Mouse (Mus musculus) intestine, postnatal 0 days (tissue): Measurements from ENCODE around the gene Spaar. TPM values are rescaled to one million over a fixed set of nuclear protein-coding genes. Genes with fewer than 3 reads are reported as not detected.

Experiments used
- ATAC-seq: fragments of 200-750 bp; cut with Nextera tagmentation; 2 replicates; pipeline ENCODE4 v1.8.0; 2017; ENCODE audit warnings: mild to moderate bottlenecking, moderate TSS enrichment, moderate library complexity
- H3K27ac ChIP-seq: fragments of 300-500 bp; sonication (generic); 2 replicates; pipeline ENCODE4 v1.5.1; 2014; ENCODE audit warnings: mild to moderate bottlenecking, low read depth, low read length, moderate library complexity
- H3K27me3 ChIP-seq: fragments of 300-500 bp; sonication (generic); replicated peaks from 2 replicates; pipeline ENCODE4 v1.6.1; 2014; ENCODE audit warnings: low read length, mixed read lengths; ENCODE audit not compliant: control insufficient read depth, insufficient read depth
- H3K36me3 ChIP-seq: fragments of 300-500 bp; sonication (generic); 2 replicates; pipeline ENCODE4 v1.6.1; 2014; ENCODE audit warnings: mild to moderate bottlenecking, moderate library complexity; ENCODE audit not compliant: control insufficient read depth, insufficient read depth
- H3K4me1 ChIP-seq: fragments of 300-500 bp; sonication (generic); replicated peaks from 2 replicates; pipeline ENCODE4 v1.6.1; 2014; ENCODE audit warnings: antibody characterized with exemption, low read length, mixed read lengths; ENCODE audit not compliant: control insufficient read depth, insufficient read depth
- H3K4me2 ChIP-seq: fragments of 300-500 bp; sonication (generic); replicated peaks from 2 replicates; pipeline ENCODE4 v1.6.1; 2014; ENCODE audit warnings: low read depth, mild to moderate bottlenecking, moderate library complexity
- H3K4me3 ChIP-seq: fragments of 300-500 bp; sonication (generic); 2 replicates; pipeline ENCODE4 v1.5.1; 2014; ENCODE audit warnings: low read depth, low read length
- H3K9ac ChIP-seq: fragments of 300-500 bp; sonication (generic); 2 replicates; pipeline ENCODE4 v1.6.1; 2014; ENCODE audit warnings: mild to moderate bottlenecking, low read depth, low read length
- H3K9me3 ChIP-seq: fragments of 300-500 bp; sonication (generic); 2 replicates; pipeline ENCODE4 v1.6.1; 2016; ENCODE audit warnings: mixed run types; ENCODE audit not compliant: control insufficient read depth
- CTCF ChIP-seq: sonication (generic); IDR thresholded peaks from 2 replicates; pipeline ENCODE4 v1.5.1; 2016; ENCODE audit warnings: low read depth, mild to moderate bottlenecking, control low read depth, antibody characterized with exemption, moderate library complexity
- WGBS: fragments of 180-500 bp; shearing (Covaris S2); extraction: QIAGEN DNeasy Blood & Tissue Kit; methylation state at CpG from one replicate; pipeline ENCODE4 v1.1.7; 2014; 5-methylcytosine and 5-hydroxymethylcytosine counted together
- polyA plus RNA-seq: library from polyadenylated mRNA; unstranded; fragments of >200 nt; fragmentation: Nextera tagmentation; extraction: Ambion mirVana; gene quantifications from 2 replicates; pipeline ENCODE4 v1.2.1, GENCODE M21; 2015

The Spaar gene
- polyA plus RNA-seq, 1 experiment from 2014 or later = 0.51 TPM

DNA sequence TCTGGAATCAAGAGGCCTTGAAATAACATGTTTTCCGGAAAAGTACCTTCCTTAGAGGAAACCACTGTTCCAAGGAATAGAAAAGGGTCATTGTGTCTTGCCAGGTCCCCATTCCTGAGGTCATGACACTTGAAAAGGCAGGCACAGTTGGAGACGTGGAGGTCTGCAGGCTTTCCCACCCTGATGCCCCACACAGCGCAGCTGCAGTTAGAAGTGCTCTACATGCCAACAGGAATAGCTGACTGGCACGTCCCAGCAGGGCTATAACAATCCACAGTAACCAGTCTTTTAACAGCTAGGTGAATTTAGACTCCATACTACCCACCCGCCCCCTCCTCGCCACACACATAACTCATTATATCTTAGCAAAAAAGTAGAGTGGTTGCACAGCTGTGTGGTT, 7.3 kb downstream of the Spaar start:
- Histone ChIP-seq H3K4me1 (no peaks in the 10 kb centered on the region), H3K4me3 (no peak overlapping the region), H3K9me3 (no peaks in the 10 kb centered on the region), H3K27me3 (no peaks in the 10 kb centered on the region), H3K4me2 (no peak overlapping the region), H3K27ac (no peak overlapping the region), H3K36me3 (no peaks in the 10 kb centered on the region), H3K9ac (no peak overlapping the region)
- 82% methylated on average over 6 of the region's 6 CpGs for WGBS
- TF ChIP-seq CTCF = no peak
- ATAC-seq = no peak

DNA sequence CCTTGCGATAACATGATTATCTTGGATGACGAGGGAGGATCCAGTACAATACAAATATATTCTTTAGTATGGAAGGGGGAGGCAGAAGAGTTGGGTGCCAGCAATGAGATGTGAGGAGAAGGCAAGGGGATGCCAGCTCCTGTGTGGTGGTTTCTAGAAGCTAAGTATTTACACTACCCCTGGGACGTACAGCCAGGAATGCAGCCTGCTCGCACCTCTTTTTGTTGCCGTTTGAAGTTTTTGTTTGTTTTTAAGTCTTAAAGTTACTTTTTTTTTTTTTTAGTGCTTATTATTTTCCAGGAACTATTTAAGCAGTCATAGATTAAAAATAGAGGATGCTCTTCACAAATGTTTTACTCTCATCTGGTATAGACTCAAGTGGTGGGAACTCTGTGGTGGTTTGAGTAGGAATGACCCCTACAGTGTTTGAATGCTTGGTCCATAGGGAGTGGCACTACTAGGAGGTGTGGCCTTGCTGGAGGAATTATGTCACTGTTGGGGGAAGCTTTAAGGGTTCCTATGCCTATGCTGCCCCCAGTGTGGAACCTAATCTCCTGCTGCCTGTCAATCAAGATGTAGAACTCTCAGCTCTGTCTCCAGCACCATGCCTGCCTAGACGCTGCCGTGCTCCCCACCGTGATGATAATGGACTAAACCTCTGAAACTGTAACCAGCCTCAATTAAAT, 9.3 kb downstream of the Spaar start:
- no peaks in the 10 kb centered on the region for H3K27me3 ChIP-seq
- H3K4me3 ChIP-seq = no peak overlapping the region
- TF ChIP-seq CTCF = no peak
- H3K9me3 ChIP-seq = no peaks in the 10 kb centered on the region
- no peak overlapping the region for H3K9ac ChIP-seq
- H3K4me2 ChIP-seq = no peak overlapping the region
- H3K4me1 ChIP-seq = no peaks in the 10 kb centered on the region
- no peak for ATAC-seq
- 44% methylated on average over 8 of the region's 8 CpGs for WGBS
- H3K36me3 ChIP-seq = no peaks in the 10 kb centered on the region
- H3K27ac ChIP-seq = no peak overlapping the region

GRCm38 (mm10) chr4:43741526-43741925, 11.7 kb downstream of the Spaar start:
- H3K4me1 ChIP-seq = no peaks in the 10 kb centered on the region
- TF ChIP-seq CTCF = no peak
- no peaks in the 10 kb centered on the region for H3K9me3 ChIP-seq
- no peak overlapping the region for H3K9ac ChIP-seq
- H3K4me2 ChIP-seq = no peak overlapping the region
- no peak overlapping the region for H3K4me3 ChIP-seq
- ATAC-seq = no peak
- H3K36me3 ChIP-seq = no peaks in the 10 kb centered on the region
- no peaks in the 10 kb centered on the region for H3K27me3 ChIP-seq
- no peak overlapping the region for H3K27ac ChIP-seq
- 51% methylated on average over 5 of the region's 5 CpGs for WGBS

- no peak overlapping the region for H3K9ac ChIP-seq
- ATAC-seq = no peak
- no peak for TF ChIP-seq CTCF
- H3K27me3 ChIP-seq = no peaks in the 10 kb centered on the region
- 46% methylated on average over 4 of the region's 4 CpGs for WGBS
- no peaks in the 10 kb centered on the region for H3K9me3 ChIP-seq
- H3K4me3 ChIP-seq = no peak overlapping the region
- no peak overlapping the region for H3K27ac ChIP-seq
- H3K36me3 ChIP-seq = no peaks in the 10 kb centered on the region
- H3K4me2 ChIP-seq = no peak overlapping the region
- H3K4me1 ChIP-seq = no peaks in the 10 kb centered on the region
Observed at GRCm38 (mm10) chr4:43742637-43743036, 12.8 kb downstream of the Spaar start.

- Histone ChIP-seq H3K9me3 (no peaks in the 10 kb centered on the region), H3K4me1 (no peaks in the 10 kb centered on the region), H3K4me3 (no peak overlapping the region), H3K4me2 (no peak overlapping the region), H3K27me3 (no peaks in the 10 kb centered on the region), H3K9ac (no peak overlapping the region), H3K36me3 (no peaks in the 10 kb centered on the region), H3K27ac (no peak overlapping the region)
- 30% methylated on average over 1 of the region's 1 CpGs for WGBS
- peak; percentile 59 for TF ChIP-seq CTCF
- ATAC-seq = no peak
Observed at GRCm38 (mm10) chr4:43743099-43743498, 13.3 kb downstream of the Spaar start.

- peak; percentile 75 for TF ChIP-seq CTCF
- Histone ChIP-seq H3K27ac (no peak overlapping the region), H3K4me1 (no peaks in the 10 kb centered on the region), H3K27me3 (no peaks in the 10 kb centered on the region), H3K9ac (no peak overlapping the region), H3K9me3 (no peaks in the 10 kb centered on the region), H3K36me3 (no peaks in the 10 kb centered on the region), H3K4me2 (no peak overlapping the region), H3K4me3 (no peak overlapping the region)
- no peak for ATAC-seq
- WGBS = 10% methylated on average over 6 of the region's 6 CpGs
Observed at GRCm38 (mm10) chr4:43745187-43745586, 15.4 kb downstream of the Spaar start.
